Mouse (Mus musculus) heart, embryonic 10.5 days (tissue): ENCODE results near the gene Gm20388. TPM values are rescaled to one million over a fixed set of nuclear protein-coding genes. Genes with fewer than 3 reads are reported as not detected.

Experiments
- DNase-seq: peaks from one replicate; pipeline ENCODE4 v3.0.0-alpha.2; 2017; ENCODE audit warnings: low spot score
- H3K27ac ChIP-seq: fragments of 300-500 bp; sonication (generic); 2 replicates; pipeline ENCODE4 v1.5.1; 2016; ENCODE audit warnings: mild to moderate bottlenecking
- H3K27me3 ChIP-seq: fragments of 300-500 bp; sonication (generic); 2 replicates; pipeline ENCODE4 v1.6.1; 2016; ENCODE audit warnings: mild to moderate bottlenecking; ENCODE audit not compliant: poor library complexity, insufficient read depth, severe bottlenecking
- H3K36me3 ChIP-seq: fragments of 300-500 bp; sonication (generic); 2 replicates; pipeline ENCODE4 v1.6.1; 2016; ENCODE audit warnings: mild to moderate bottlenecking, moderate library complexity
- H3K4me1 ChIP-seq: fragments of 300-500 bp; sonication (generic); 2 replicates; pipeline ENCODE4 v1.6.1; 2016; ENCODE audit warnings: mild to moderate bottlenecking
- H3K4me3 ChIP-seq: fragments of 300-500 bp; sonication (generic); 2 replicates; pipeline ENCODE4 v1.5.1; 2016; ENCODE audit warnings: mild to moderate bottlenecking, moderate library complexity
- H3K9me3 ChIP-seq: fragments of 300-500 bp; sonication (generic); 2 replicates; pipeline ENCODE4 v1.6.1; 2016; ENCODE audit warnings: mild to moderate bottlenecking, moderate library complexity
- WGBS: fragments of 180-500 bp; shearing (Covaris S2); methylation state at CpG from one replicate; pipeline ENCODE4 v1.1.7; 2016; 5-methylcytosine and 5-hydroxymethylcytosine counted together
- polyA plus RNA-seq: library from polyadenylated mRNA; unstranded; fragments of >200 nt; fragmentation: Nextera tagmentation; extraction: Ambion mirVana; gene quantifications from 2 replicates; pipeline ENCODE4 v1.2.1, GENCODE M21; 2016

The Gm20388 gene
- polyA plus RNA-seq, 1 experiment from 2014 or later: 4.5 TPM

- Histone ChIP-seq H3K4me1 (peaks cover 98% of the 10 kb centered on the region), H3K27me3 (0 out of 2 replicates have a peak, but pooled peaks cover 7% of the 10 kb centered on the region), H3K27ac (peak overlapping the region; percentile 69; the same call in 1 of the 2 replicates), H3K36me3 (no peaks in the 10 kb centered on the region), H3K4me3 (no peak overlapping the region), H3K9me3 (no peaks in the 10 kb centered on the region)
- WGBS: 71% methylated on average over 9 of the region's 9 CpGs
- no peak for DNase-seq
Measured at GRCm38 (mm10) chr8:120419675-120420074, 509.0 kb downstream of the Gm20388 start.

DNA sequence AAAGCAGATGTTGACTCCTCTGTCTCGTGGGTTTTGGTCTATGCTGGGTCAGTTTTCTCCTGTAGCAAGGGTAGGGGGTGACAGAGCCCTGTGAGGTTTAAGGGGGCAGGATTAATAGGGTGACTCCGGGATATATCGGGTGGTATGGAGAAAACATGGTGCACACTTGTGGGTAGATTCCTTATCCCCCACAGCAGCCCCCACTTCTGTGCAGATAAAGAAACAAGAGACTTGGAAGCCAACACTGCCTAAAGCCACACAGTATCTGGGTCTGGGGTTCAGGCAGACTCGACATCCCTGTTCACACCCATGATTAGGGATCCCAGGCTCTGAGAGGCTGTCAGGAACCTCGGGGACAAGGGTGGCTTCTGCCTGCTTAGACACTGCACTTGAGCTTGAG, 509.6 kb downstream of the Gm20388 start:
- no peaks in the 10 kb centered on the region for H3K36me3 ChIP-seq
- H3K27ac ChIP-seq: peak overlapping the region; percentile 69; the same call in 1 of the 2 replicates
- WGBS: 49% methylated on average over 5 of the region's 5 CpGs
- no peaks in the 10 kb centered on the region for H3K9me3 ChIP-seq
- H3K4me1 ChIP-seq: peaks cover 98% of the 10 kb centered on the region
- H3K4me3 ChIP-seq: no peak overlapping the region
- H3K27me3 ChIP-seq: 0 out of 2 replicates have a peak, but pooled peaks cover 7% of the 10 kb centered on the region
- DNase-seq: no peak

DNA sequence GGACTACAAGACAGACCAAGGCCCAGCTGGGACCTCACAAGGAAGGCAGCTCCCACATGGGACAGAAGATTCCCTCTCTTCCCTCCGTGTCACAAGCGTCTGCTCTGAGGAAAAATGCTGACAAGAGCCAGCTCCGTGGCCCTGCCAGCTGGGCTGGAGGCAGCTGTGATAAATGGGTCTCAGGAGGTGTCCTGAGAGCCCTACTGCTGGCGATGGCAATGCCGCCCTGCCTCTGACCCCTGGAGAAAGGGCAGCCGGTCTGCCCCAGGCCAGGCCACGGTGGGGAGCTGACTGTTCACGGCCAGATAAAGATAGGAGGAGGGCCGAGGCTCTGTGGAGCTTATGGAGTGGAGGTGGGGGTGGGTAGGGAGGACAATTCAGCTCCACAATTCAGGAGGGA, 511.0 kb downstream of the Gm20388 start:
- H3K27me3 ChIP-seq: 0 out of 2 replicates have a peak, but pooled peaks cover 4% of the 10 kb centered on the region
- peak overlapping the region; percentile 23; the same call in 1 of the 2 replicates for H3K4me3 ChIP-seq
- H3K9me3 ChIP-seq: no peaks in the 10 kb centered on the region
- peak overlapping the region; percentile 69 for H3K27ac ChIP-seq
- WGBS: 4% methylated on average over 9 of the region's 9 CpGs
- H3K36me3 ChIP-seq: no peaks in the 10 kb centered on the region
- DNase-seq: no peak
- H3K4me1 ChIP-seq: peaks cover 98% of the 10 kb centered on the region

- Histone ChIP-seq H3K4me3 (no peak overlapping the region), H3K9me3 (no peaks in the 10 kb centered on the region), H3K36me3 (no peaks in the 10 kb centered on the region), H3K27me3 (0 out of 2 replicates have a peak, but pooled peaks cover 4% of the 10 kb centered on the region), H3K4me1 (peaks cover 98% of the 10 kb centered on the region), H3K27ac (peak overlapping the region; percentile 59)
- whole genome bisulfite sequencing: 79% methylated on average over 8 of the region's 8 CpGs
- no peak for DNase-seq
Measured at GRCm38 (mm10) chr8:120422236-120422635, 511.6 kb downstream of the Gm20388 start.

- Histone ChIP-seq H3K36me3 (no peaks in the 10 kb centered on the region), H3K9me3 (no peaks in the 10 kb centered on the region), H3K4me3 (no peak overlapping the region), H3K4me1 (peaks cover 98% of the 10 kb centered on the region), H3K27me3 (0 out of 2 replicates have a peak, but pooled peaks cover 4% of the 10 kb centered on the region), H3K27ac (peak overlapping the region; percentile 59)
- 35% methylated on average over 7 of the region's 7 CpGs for WGBS
- no peak for DNase-seq
Measured at GRCm38 (mm10) chr8:120423576-120423975, 512.9 kb downstream of the Gm20388 start.

- Histone ChIP-seq H3K27ac (peak overlapping the region; percentile 86), H3K9me3 (no peaks in the 10 kb centered on the region), H3K4me3 (peak overlapping the region; percentile 19; the same call in 1 of the 2 replicates), H3K27me3 (0 out of 2 replicates have a peak, but pooled peaks cover 4% of the 10 kb centered on the region), H3K4me1 (peaks cover 90% of the 10 kb centered on the region), H3K36me3 (no peaks in the 10 kb centered on the region)
- DNase-seq: no peak
- WGBS: 49% methylated on average over 4 of the region's 4 CpGs
Measured at GRCm38 (mm10) chr8:120424829-120425198, 514.2 kb downstream of the Gm20388 start.

- no peak for DNase-seq
- Histone ChIP-seq H3K27ac (peak overlapping the region; percentile 86), H3K27me3 (0 out of 2 replicates have a peak, but pooled peaks cover 4% of the 10 kb centered on the region), H3K9me3 (no peaks in the 10 kb centered on the region), H3K36me3 (no peaks in the 10 kb centered on the region), H3K4me3 (peak overlapping the region; percentile 19), H3K4me1 (peaks cover 84% of the 10 kb centered on the region)
- 14% methylated on average over 8 of the region's 8 CpGs for WGBS
Measured at GRCm38 (mm10) chr8:120425199-120425941, 514.7 kb downstream of the Gm20388 start.

DNA sequence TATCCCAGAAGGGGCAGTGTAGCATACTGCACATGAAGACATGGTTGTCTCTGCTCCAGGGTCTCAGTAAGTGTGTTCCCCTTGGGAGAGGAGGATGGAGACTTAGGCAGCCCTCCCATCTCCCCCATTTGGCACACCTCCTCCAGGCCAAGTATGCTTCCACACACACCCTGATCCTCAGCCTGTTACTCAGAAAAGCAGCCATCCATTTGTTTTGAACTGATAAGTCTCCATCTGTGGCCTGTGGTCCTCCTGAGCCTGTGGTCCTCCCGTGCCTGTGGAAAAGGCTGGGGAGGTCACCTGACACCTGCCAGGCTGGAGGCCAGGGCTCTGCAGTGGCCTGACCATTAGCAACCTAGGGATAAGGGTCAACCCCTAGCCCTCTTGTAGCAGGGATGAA, 515.5 kb downstream of the Gm20388 start:
- WGBS: 43% methylated on average over 1 of the region's 1 CpGs
- Histone ChIP-seq H3K27ac (peak overlapping the region; percentile 86), H3K36me3 (no peaks in the 10 kb centered on the region), H3K9me3 (no peaks in the 10 kb centered on the region), H3K4me3 (no peak overlapping the region), H3K27me3 (0 out of 2 replicates have a peak, but pooled peaks cover 4% of the 10 kb centered on the region), H3K4me1 (peaks cover 81% of the 10 kb centered on the region)
- DNase-seq: no peak

- H3K36me3 ChIP-seq: no peaks in the 10 kb centered on the region
- peaks cover 74% of the 10 kb centered on the region for H3K4me1 ChIP-seq
- WGBS: 60% methylated on average over 20 of the region's 20 CpGs
- peak overlapping the region; percentile 86 for H3K27ac ChIP-seq
- DNase-seq: no peak
- 0 out of 2 replicates have a peak, but pooled peaks cover 4% of the 10 kb centered on the region for H3K27me3 ChIP-seq
- no peak overlapping the region for H3K4me3 ChIP-seq
- H3K9me3 ChIP-seq: no peaks in the 10 kb centered on the region
Measured at GRCm38 (mm10) chr8:120426622-120427385, 516.2 kb downstream of the Gm20388 start.

DNA sequence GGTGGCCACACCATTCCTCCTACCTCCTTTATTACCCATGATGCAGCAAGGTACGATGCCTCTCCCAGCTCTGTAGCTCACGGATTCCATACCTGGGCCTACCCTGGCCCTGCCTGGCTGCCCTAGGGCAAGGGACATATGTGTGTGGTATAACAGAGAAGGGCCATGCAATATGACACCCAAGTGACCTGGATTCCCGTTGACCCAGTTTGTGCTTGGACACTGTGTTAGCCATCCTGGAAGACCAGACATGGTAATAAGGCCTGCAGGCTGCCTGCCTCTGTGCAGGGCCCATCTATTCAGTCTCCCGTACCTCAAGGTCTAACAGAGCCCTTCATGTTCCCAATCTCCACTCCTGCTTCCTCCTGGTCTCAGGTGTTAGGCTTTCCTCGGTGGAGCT, 517.9 kb downstream of the Gm20388 start:
- Histone ChIP-seq H3K27me3 (0 out of 2 replicates have a peak, but pooled peaks cover 1% of the 10 kb centered on the region), H3K4me3 (no peak overlapping the region), H3K36me3 (no peaks in the 10 kb centered on the region), H3K4me1 (peaks cover 64% of the 10 kb centered on the region), H3K27ac (no peak overlapping the region), H3K9me3 (no peaks in the 10 kb centered on the region)
- DNase-seq: no peak
- 81% methylated on average over 5 of the region's 5 CpGs for WGBS

- H3K9me3 ChIP-seq: no peaks in the 10 kb centered on the region
- peaks cover 57% of the 10 kb centered on the region for H3K4me1 ChIP-seq
- 100% methylated on average over 1 of the region's 1 CpGs for WGBS
- no peak for DNase-seq
- H3K36me3 ChIP-seq: no peaks in the 10 kb centered on the region
- no peak overlapping the region for H3K4me3 ChIP-seq
- no peaks in the 10 kb centered on the region for H3K27me3 ChIP-seq
- no peak overlapping the region for H3K27ac ChIP-seq
Measured at GRCm38 (mm10) chr8:120429116-120429515, 518.5 kb downstream of the Gm20388 start.

DNA sequence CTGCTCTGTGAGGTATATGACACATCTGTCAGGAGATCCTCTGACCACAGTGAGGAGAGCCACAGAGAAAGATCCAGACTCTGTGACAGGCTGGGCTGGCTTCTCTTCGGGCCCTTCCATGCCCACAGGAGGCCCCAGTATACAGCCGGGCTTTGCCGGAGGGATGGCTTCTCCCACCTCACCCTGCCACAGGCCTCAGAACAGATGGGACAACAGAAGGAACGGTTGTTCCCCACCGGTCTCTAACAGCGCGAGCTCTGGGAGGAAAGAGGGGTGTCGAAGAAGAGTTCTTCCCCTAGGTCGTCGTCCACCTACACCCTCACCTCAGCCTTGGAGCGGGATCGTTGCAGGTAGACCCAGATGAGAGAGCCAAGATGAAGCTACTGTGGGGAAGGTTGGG, 520.4 kb downstream of the Gm20388 start:
- no peak overlapping the region for H3K27ac ChIP-seq
- H3K4me3 ChIP-seq: no peak overlapping the region
- DNase-seq: no peak
- WGBS: 82% methylated on average over 12 of the region's 12 CpGs
- H3K9me3 ChIP-seq: no peaks in the 10 kb centered on the region
- no peaks in the 10 kb centered on the region for H3K36me3 ChIP-seq
- no peaks in the 10 kb centered on the region for H3K27me3 ChIP-seq
- H3K4me1 ChIP-seq: peaks cover 48% of the 10 kb centered on the region

DNA sequence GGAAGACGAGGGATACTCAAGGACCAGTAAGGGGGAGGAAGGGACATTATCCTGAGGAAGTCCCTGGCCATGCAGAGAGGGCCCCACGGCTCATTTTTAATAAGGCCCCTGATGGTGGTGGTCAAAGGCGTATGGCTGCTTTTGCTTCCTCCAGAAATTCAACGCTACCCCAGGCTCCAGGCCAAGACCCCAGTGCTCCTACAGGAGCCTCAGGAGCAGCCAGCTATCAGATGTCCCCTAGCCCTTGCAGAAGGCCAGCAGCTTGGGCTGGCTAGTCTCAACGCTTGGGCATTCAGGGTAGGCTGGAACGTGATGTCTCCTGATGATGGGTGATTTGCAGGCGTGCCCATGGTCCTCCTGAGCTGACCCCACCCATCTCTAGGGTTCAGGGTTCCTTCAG, 521.8 kb downstream of the Gm20388 start:
- Histone ChIP-seq H3K27me3 (peaks cover 12% of the 10 kb centered on the region), H3K4me1 (peaks cover 45% of the 10 kb centered on the region), H3K4me3 (no peak overlapping the region), H3K36me3 (no peaks in the 10 kb centered on the region), H3K27ac (peak overlapping the region; percentile 1; the same call in 1 of the 2 replicates), H3K9me3 (no peaks in the 10 kb centered on the region)
- DNase-seq: no peak
- 59% methylated on average over 7 of the region's 7 CpGs for WGBS
